Mouse (Mus musculus) layer of hippocampus, postnatal 36 days (tissue): ENCODE results near the gene Nox3. TPM values are rescaled to one million over a fixed set of nuclear protein-coding genes. Genes with fewer than 3 reads are reported as not detected.

Experiments used
- DNase-seq, 2 experiments: peaks; one replicate each; pipeline ENCODE4 v3.0.0; 2022
- total RNA-seq, 2 experiments: library from RNA; stranded (reverse); gene quantifications; 2 replicates each; pipeline ENCODE4 v1.2.3; 2021

The Nox3 gene
- not detected for total RNA-seq

DNA sequence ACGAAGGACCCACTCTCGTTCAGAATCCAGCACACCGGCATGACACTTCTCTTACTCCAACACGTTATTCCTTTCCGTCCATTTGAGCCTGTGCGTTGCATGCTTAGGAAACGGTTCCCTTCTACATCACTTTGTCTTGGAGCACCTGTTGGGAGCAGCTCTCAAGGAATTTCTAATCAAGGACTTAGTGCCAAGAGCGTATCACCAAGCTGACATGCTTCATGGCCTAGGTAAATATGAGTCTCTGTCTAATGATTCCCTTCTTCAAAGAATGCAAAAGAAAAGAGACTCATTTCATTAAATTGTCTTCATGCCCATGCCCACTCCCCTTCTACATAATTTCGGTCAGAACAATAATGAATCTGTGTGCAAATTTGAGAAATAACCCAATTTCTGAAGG is at the start of gene Nox3:
Nox3 (minus strand) TSS at position 101 of the 400 bp plus-strand sequence.
- no peak for DNase-seq

GRCm38 (mm10) chr17:3744402-3744801 is 48.3 kb upstream of the Nox3 start:
- no peak for DNase-seq

GRCm38 (mm10) chr17:3736936-3737335 is 40.9 kb upstream of the Nox3 start:
- DNase-seq, result no peak

DNA sequence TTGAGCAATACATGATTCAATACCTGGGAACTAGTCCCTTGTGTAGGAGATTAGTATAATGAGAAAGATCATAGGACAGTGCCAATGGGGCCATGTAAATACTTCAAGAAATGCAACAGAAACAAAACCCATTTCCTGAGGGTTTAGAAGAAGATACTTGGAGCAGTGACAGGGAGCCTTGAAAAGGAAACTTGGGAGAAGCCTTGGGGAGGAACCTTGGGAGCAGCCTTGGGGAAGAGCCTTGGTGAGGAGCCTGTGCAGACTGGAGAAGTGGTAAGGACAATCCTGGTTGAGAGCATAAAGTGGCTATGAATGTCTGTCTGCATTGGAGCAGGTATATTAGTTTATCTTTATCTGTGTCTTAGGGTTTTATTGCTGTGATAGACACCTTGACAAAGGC is 38.2 kb upstream of the Nox3 start:
- no peak for DNase-seq

DNA sequence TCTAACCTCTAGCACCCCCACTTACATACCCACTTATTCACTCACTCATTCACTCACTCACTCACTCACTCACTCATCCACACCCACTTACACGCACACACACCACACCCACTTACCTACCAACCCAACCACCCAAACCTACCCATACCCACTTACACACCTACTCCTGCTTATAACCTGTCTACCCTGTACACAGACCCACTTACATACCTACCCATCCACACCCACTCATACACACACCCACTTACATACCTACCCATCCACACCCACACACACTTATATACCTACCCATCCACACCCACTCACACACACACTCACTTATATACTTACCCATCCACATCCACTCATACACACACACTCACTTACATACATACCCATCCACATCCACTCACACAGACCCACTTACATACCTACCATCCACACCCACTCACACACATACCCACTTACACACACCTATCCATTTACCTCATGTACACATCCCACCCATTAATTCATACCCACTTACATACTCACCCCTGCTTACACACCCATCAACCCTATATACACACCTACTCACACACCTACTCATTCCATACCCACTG is 9.4 kb upstream of the Nox3 start:
- no peak for DNase-seq

DNA sequence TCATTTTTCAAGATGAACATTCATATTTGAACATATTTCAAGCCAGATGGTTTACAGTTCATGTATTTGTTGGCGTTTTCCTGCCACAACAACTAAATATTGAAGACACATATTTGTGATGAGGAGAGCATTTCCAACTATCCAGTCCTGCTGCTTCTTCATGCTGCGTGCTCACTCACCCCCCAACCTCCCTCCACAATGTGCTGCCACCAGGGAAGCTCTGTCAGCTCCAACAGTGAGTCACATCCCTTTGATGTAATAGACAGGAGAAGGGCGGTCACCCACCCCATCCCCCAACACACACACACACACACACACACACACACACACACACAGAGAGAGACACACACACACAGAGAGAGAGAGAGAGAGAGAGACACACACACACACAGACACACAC is 6.3 kb upstream of the Nox3 start:
- DNase-seq, result peak; percentile 27 to 40

- DNase-seq, result no peak
Observed at GRCm38 (mm10) chr17:3692817-3693216, 3.2 kb downstream of the Nox3 start.

DNA sequence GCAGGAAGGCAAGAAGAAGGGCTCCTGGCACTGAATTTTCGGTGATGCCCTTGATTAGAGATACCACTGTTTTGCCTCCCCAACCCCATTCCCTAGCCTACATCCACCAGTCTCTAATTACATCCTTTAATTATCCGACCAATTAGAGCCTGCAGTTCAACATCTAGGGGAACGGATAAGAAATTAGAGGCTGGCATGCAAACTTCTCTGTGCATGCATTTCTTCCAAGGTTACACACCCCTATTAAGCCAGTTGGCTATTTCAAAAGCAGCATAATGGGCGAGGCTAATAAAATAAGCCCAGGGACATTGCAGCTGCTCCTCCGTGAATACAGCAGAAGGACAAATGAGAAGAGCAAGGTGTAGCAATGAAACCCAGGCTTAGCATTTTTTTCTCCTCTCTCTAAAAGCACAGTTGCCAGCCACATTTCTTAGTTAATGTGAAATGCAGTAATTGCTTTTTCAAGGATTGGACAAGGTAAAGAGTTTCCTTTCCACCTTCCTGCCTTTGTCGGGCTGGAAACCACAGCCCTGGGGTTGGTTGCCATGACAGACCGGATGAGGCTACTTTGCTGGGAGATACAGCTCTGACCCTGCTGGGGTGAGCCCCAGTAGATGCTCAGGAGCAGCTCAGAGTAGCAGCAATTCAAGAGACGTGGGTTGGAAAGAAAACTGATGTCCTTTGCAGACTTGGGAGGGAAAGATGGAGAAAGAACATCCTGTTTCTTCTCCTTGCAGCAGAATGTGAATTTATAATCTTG is 5.4 kb downstream of the Nox3 start:
- no peak for DNase-seq

GRCm38 (mm10) chr17:3683662-3684061 is 12.4 kb downstream of the Nox3 start:
- DNase-seq, result no peak

GRCm38 (mm10) chr17:3669226-3669625 is 26.8 kb downstream of the Nox3 start:
- DNase-seq, result peak in 1 of 2 experiments; percentile 9

GRCm38 (mm10) chr17:3667287-3667686 is 28.8 kb downstream of the Nox3 start:
- DNase-seq, result no peak

DNA sequence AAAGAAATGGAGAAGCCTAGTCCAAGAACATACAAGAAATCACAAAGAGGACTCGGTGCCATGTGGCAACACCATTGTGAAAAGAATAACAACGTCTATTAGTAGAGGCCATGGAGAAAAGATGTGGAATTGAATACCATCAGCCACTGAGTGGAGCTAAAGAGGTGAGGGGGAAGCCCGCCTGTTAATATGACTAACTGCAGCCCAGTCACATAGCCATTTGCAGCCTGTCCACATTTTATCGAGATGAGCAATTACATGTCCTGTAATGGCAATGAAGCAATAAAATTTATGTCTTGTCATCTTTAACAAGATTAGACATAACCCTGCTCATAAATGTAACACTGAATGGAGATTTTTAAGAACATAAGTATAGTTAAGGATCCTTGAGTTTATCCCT is 30.7 kb downstream of the Nox3 start:
- DNase-seq, result no peak

DNA sequence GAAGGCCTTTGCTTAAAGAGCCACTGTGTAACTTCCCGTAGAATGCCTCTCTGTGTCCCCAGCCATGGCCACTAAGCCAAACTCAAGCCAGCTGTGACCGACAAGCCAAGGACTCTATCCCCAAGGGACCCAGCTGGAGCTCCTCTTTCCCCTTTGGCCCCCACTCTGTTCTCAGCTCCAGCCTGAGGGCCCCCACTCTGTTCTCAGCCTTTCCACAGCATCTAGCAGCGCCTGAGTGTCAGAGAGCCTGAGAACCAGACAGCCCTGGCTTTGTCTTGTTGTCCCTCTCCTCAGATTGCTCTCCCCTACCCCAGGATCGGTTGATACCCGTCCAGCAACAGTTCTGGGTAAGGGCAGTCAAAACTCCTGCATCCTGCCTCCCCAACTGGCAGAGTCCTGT is 36.6 kb downstream of the Nox3 start:
- DNase-seq, result no peak

DNA sequence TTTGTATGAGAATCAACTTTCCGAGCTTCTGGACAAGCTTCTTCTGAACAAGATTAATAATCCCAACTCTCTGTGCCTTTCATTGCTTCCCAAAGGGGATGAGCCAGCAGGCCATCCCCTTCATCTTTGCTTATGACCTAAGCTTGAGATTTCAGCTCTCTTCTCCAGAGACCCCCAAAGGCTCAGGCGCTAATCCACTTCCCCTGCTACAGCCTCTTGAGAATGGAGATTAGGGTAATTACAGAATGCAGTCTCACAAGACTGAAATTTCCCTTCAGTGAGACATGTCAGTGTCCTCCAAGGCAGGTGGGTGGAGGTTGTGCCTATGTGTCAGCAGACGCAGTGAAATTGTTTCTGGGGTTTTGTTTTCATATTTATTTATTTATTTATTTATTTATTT is 45.7 kb downstream of the Nox3 start:
- DNase-seq, result no peak

DNA sequence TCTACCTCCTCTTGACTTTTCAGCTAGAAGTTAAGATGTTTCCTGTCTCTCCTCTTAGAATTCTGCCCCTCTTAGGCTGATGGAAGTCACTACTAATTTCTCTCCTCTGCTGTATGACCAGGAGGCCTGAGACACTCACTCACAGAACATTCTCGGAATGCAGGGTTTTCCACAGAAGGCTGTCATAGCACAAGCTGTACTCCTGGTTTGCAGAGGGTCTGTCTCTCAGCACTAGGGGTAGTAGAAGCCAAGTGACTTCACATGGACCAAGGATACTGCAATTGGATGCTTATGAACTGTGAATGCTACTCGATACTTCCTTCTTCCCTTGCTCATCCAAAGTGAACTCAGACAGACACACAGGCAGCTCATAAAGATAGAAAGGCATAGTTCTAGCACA is 52.5 kb downstream of the Nox3 start:
- DNase-seq, result no peak

GRCm38 (mm10) chr17:3641456-3641855 is 54.6 kb downstream of the Nox3 start:
- DNase-seq, result no peak

DNA sequence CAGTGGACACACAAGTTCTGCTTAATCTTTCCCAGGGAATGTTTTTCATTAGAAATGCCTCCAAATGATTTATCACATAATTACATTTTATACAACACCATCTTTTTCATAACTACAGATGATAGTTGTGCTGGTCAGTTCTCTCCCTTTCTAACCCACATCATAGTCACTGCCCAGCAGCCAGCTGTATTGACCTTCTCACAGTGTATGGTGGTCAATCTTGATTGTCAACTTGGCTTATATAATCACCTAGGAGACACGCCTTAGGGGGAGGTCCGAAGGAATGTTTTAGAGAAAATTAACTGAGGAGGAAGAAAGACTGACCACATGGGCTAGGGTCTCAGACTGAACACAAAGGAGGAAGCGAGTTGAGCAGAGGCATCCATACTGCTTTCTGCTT is 57.3 kb downstream of the Nox3 start:
- no peak for DNase-seq

GRCm38 (mm10) chr17:3632501-3632900 is 63.6 kb downstream of the Nox3 start:
- no peak for DNase-seq

DNA sequence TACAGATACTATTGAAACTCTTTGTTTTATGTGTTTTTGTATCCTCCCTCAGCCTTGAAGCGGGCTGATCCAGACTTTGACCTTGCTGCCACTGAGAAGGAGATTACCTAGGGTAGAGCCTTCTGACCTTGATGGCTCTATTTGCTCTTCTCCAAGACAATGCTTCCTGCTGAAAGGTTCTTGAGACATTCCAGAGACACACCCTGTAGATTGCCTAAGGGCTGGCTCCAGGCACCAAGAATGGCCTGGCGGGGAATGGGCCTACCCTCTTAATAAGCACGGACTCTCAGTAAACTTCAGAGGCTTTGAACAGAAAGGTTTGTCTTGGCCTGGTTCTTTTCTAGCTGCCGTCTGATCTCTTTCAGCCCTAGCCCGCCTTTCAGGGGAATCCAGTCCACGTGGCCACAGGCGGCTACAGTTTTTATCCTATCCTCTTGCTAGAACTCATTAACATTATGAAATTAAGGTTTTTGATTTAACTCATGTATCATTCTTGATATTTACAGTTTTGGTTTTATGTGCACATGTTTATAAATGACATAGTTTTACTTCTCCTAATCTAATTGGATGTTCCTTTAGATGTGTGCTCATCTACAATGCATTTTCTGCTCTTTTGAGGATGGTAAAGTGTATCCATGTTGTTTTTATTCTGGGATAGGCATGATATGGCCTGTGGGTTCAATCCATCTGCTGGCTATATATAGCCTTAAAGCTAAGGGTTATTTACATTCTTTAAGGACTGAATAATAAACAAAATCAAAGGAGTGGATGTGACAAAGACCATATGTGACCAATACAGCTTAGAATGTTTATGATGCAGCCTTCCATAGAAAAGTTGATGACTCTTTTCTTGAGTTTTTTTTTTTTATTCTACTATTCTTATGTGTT is 79.5 kb downstream of the Nox3 start:
- DNase-seq, result no peak

GRCm38 (mm10) chr17:3615553-3615952 is 80.5 kb downstream of the Nox3 start:
- DNase-seq, result no peak

DNA sequence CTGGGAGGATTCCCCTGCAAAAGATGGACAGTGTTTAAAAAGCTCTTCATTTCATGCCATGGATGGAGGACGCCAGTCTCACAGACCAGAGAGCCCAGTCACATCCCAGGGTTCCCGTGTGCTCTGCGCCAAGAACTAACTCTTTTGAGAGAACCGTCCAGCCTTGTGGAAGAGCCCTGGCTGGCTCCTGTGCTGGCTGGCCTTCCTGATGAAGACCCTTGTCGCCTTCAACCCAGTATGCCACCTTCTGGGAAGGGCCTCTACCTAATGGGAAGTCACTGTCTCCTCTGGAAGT is 84.3 kb downstream of the Nox3 start:
- DNase-seq, result no peak

DNA sequence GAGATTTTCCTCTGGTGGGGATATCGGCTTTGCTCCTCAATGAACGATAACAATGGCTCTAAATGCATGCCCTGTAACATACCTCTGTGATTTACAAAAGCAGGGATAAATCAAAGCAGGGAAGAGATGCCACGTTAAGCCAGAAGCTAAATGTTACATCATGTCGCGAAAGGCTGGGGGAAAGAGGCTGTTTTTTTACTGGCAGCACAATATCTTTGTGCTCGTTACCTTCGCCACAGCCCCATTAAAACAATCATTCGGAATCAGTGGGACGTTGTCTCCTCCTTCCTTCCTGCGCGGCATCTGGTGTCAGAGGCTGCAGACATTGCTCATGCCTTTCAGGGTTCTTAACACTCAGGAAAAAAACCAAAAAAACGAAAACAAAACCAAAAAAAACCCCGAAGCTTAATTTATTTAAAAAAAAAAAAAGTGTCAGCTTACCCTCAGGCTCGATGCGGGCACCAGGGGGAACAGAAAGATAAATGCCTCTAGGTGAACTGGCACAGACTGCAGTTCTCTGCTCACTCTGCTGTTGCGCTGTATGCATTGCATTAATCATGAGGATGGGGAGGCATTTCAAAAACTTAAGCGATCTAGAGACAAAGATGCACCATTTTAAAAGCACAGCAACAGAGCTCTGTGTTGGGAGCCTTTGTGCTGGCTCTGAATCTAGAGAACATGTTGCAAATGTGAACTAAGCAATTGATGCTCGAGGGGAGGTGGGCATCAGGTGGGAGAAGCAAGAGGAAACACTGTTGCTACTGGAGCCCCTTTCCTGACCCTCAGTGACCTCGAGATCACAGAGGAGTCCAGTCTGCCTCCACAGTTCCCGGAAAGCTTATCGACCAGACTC is 84.9 kb downstream of the Nox3 start:
- peak; percentile 9 to 19 for DNase-seq

DNA sequence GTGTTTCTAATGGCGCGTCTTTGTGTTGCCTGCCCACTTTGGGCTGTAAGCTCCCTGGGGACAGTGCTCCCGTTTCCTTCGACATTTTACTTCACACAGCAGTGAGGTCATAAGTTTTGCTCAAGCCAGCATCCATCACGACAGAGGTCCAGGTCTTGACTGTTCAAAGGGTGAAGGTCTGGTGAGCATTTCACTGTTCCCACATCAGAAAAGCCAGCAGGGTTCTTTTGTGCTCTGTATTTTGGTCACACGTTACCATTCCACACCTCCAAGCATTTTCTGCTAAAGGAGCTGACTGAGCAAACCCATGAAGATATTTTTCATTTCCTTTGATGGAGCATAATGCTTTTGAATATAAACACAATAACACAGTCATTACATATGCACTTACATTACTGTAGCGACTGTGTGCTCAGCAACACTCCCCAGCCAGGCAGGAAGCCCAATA is 85.7 kb downstream of the Nox3 start:
- DNase-seq, result no peak
